Mouse (Mus musculus) embryo, embryonic 10 days (tissue): Measurements from ENCODE around the gene Ngdn.
"Not testable (repeated sequence)": the region's sequence is repeated elsewhere in the genome, so short reads cannot be mapped to it uniquely, and the experiment has no call there.

Experiments used
- DNase-seq: peaks from one replicate; pipeline ENCODE4 v3.0.0-alpha.2; 2015; ENCODE audit warnings: low spot score

Gene Ngdn

DNA sequence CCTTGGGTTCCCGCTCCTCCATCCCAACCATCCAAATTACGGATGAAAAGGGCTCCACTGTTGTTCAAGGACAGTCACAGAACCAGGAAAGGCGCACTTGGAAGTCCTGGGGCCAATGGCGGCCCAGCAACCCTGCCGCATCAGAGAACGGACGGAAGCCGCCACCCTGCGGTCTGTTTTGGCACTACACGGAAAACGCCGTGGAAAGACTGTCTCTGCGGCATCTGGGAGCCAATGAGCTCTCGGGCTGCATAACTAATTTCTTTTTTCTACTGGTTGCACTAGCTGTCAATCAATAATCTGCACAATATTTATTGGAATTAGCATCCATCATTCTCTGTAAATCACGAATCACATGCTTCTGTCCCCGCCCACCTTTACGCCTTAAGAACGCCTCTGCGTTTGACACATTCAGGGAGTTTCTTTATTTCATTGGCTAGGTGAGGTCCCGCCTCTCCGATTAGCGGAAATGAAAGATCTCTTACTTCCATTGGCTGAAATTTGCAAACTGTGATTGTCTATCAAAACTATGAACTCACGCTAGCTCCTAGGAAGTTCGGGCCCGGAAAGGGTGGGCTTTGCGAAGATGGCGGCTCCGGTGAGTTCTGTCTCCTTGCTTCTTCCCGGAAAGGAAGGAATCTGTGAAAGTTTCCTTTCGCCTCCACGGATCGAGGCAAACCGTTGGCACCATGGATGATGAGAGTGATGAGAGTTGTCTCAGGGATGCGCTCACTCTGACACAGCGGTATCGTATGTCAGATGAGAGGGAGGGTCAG lies at the start of gene Ngdn:
Ngdn (plus strand) TSS at position 464 of the 776 bp plus-strand sequence.
- peak; percentile 99 for DNase-seq

DNA sequence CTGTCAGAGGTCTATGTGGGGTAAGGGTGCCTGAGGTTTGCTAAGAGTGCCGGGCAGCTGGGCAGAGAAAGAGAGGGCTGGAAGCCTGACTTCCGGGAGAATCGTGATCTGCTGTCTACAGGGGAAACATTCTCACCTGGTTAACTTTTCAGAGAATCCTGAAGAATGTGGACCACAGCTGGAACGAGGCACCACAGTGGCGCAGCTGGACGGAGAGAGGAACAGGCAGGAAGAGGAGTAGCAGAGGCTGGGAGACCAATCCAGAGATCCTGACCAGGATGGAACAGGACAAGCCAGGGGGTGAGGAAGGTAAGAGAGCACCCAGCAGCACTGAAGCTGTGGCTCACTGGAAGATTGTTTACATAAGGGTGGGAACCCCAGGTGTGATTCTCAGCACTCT lies 49.6 kb upstream of the Ngdn start:
- no peak for DNase-seq

- no peak for DNase-seq
Observed at GRCm38 (mm10) chr14:54966320-54966977, 48.8 kb upstream of the Ngdn start, which contains the start of gene Myh6. TSS of gene Myh6 (minus strand) at chr14:54966927.

DNA sequence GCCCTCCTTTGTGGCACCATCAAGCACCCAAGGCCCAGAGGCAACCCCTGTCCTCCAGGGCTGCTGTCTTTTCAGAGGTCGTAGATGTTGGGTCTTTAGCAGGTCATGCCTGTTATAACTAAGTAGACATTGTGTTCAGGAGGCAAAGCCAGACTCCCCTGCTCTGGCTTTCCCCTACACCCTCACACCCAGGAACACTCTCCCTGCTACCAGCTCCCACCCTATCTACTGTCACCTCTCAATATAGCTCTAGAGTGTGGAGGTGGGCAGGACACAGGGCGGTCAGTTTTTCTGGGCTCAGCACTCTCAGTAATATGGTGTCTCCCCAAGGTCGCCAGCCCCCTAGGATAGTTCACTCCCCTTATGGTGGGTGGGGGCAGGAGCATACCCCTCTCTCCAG lies 47.4 kb upstream of the Ngdn start:
- no peak for DNase-seq

DNA sequence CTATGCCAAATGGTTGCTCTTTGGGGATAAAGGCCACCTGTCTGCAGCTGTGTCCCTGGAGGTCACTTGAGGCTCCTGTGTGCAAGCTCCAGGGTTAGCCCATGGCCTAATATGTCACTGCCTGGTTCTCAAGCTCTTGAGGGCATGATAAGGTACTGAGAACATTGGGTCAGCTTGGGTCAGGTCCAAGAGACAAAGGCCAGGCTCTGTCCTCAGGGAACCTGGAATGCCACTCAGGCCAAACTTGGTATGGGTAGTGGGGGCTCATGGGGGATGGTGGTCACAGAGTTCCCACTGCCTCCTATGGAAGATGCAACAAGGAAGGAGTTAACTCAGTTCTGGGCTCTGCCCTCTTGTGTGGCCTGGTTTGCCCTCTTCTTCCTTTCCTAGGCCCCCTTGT lies 46.9 kb upstream of the Ngdn start:
- no peak for DNase-seq

DNA sequence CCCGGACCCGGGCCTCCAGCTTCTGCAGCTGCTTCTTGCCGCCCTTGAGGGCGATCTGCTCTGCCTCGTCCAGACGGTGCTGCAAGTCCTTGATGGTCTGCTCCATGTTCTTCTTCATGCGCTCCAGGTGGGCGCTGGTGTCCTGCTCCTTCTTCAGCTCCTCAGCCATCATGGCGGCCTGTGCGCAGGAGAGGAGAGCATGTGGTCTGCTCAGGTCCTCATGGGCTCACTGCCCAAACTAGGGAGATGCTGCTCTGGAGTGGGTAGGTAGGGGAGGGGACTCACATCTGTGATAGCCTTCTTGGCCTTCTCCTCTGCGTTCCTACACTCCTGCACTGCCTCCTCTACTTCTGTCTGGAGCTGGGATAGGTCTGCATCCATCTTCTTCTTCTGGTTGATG lies 42.5 kb upstream of the Ngdn start:
- not testable (repeated sequence) for DNase-seq

DNA sequence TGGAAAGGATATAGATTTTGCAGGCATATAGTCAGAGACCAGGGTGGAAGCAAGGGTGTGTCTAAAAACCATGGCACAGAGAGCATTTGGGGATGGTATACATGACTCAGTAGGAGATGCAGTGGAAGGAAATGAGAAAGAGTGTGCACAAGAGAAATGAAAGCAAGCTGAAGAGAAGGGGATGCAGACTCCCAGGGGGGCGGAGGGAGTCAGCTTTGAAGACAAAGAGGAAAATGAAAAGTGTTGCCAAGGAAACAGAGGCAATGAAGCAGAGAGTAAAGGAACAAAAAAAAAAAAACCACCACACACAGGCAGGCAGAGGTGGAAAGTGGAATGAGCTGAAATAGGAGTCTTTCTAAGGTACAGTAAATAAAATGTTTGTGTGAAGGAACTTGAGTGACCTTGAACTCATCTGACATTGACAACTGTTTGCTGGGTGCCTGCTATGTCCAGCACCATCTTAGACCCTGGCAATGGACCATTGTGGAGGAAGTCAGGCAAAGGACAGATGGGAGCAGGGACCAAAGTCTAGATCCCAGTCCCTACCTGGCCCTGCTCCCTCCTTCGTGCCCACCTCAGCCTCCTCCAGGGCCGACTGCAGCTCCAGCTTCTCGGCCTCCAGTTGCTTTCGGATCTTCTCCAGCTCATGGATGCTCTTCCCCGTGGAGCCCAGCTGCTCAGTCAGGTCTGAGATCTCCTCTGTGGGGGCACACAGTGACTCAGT lies 41.0 kb upstream of the Ngdn start:
- no peak for DNase-seq

GRCm38 (mm10) chr14:54976633-54977032 lies 38.6 kb upstream of the Ngdn start, which contains the start of gene Gm17428:
TSS of gene Gm17428 (plus strand) at chr14:54976933.
- DNase-seq: no peak

- DNase-seq: no peak
Observed at GRCm38 (mm10) chr14:54978664-54979063, 36.6 kb upstream of the Ngdn start.

GRCm38 (mm10) chr14:54981934-54982333 lies 33.3 kb upstream of the Ngdn start:
- no peak for DNase-seq

DNA sequence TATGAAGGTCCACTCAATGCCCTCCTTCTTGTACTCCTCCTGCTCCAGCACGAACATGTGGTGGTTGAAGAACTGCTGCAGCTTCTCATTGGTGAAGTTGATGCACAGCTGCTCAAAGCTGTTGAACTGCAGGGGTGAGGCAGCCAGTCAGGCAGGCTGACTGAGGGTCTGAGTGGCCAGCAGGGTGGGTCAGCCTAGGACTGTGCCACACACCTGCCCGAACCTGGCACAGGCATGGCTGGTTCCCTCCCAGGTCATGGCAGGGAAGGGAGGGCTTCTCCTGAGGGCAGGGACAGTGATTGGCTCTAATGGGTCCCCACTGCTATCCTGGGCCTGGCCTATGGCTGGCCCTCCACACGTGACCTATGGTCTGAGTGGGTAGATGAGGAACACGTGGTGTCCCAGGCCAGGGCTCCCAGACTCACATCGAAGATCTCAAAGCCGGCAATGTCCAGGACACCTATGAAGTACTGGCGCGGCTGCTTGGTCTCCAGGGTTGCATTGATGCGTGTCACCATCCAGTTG lies 26.8 kb upstream of the Ngdn start:
- DNase-seq: not testable (repeated sequence)

DNA sequence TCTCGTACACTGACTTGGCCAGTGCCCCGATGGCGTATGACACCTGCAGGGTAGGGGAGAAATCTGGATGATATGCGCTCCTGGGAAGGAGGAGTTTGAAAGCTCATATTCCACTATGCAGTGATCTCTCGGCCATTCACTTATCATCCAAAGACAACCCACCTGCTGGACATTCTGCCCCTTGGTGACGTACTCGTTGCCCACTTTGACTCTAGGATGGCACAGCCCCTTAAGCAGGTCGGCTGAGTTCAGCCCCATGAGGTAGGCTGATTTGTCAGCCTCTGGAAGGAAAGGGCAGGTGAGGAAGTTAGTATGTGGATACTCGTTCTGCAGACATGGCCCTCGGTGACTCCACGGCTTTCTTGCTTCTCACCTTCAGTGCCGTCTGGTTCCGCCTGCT lies 26.4 kb upstream of the Ngdn start:
- DNase-seq: no peak

- DNase-seq: no peak
Observed at GRCm38 (mm10) chr14:54989886-54990441, 25.3 kb upstream of the Ngdn start.

GRCm38 (mm10) chr14:54992196-54992595 lies 23.1 kb upstream of the Ngdn start:
- no peak for DNase-seq

DNA sequence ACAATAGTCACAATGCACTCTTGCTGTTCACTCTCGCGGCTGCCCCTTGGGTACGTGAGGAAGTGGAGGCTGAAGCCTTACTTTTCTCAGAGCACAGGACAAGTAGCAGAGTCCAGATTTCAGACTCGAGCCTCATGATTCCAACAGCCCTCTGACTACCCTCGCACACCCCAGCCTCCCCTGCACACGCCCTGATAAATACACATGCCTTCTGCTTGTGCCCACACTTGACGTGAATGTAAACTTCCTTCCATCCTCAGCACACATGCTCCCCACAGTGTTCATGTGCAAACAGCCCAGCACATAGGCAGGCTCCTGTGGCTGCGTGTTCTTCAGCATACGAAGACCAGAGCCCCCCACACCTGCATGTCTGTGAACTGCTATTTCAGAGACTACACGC lies 21.6 kb upstream of the Ngdn start:
- DNase-seq: no peak

GRCm38 (mm10) chr14:54994136-54994868 lies 21.0 kb upstream of the Ngdn start, which contains the start of gene Myh7:
TSS of gene Myh7 (minus strand) at chr14:54994626.
- no peak for DNase-seq

GRCm38 (mm10) chr14:54994869-54995186 lies 20.4 kb upstream of the Ngdn start:
- no peak for DNase-seq

DNA sequence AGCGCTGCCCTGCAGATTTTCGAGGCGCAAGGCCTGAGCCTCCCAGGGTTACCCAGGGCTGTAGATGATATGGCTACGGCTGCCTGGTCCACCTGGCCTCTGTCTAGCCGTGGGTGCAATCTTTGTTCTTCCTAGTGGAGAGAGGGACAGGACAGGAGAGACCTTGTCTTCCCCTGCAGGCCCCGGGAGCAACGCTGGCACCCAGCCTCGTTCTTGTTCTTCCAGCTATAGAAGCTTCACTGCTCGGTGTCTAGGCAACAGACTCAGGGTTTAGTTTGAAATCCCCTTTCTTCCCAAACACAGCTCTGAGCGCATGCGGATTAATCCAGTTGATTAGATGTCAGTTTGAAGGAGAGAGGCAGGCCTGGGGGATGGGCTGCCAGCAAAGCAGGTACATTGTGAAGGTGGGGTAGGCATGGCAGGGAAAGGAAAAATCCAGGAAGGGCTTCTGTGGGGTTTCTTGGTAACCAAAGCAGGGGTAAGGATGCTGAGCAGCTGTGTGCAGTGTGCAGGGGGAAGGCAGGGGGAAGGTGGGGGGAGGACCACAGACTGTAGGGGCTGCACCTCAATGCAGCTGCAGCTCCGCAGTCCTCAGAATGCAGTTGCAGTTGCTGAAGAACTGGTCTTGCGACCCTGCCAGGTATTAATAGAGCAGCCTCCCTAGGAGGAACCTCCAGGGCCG lies 19.7 kb upstream of the Ngdn start:
- peak; percentile 42 for DNase-seq

GRCm38 (mm10) chr14:54996793-54997192 lies 18.5 kb upstream of the Ngdn start:
- DNase-seq: peak; percentile 52

GRCm38 (mm10) chr14:54997297-54997696 lies 18.0 kb upstream of the Ngdn start:
- no peak for DNase-seq

- DNase-seq: no peak
Observed at GRCm38 (mm10) chr14:54998680-54999079, 16.6 kb upstream of the Ngdn start.
